Mouse (Mus musculus) liver, embryonic 15.5 days (tissue): ENCODE results near the gene Zhx3. TPM values are rescaled to one million over a fixed set of nuclear protein-coding genes. Genes with fewer than 3 reads are reported as not detected.

Experiments used
- ATAC-seq: fragments of 200-750 bp; cut with Nextera tagmentation; 2 replicates; pipeline ENCODE4 v1.8.0; 2017; ENCODE audit warnings: moderate number of reproducible peaks, mild to moderate bottlenecking, moderate library complexity; ENCODE audit not compliant: insufficient read depth
- H3K27ac ChIP-seq: fragments of 300-500 bp; sonication (generic); replicated peaks from 2 replicates; pipeline ENCODE4 v1.5.1; 2015; ENCODE audit warnings: mild to moderate bottlenecking, inconsistent platforms
- H3K27me3 ChIP-seq: fragments of 300-500 bp; sonication (generic); 2 replicates; pipeline ENCODE4 v1.6.1; 2015; ENCODE audit warnings: mild to moderate bottlenecking, inconsistent platforms
- H3K36me3 ChIP-seq: fragments of 300-500 bp; sonication (generic); replicated peaks from 2 replicates; pipeline ENCODE4 v1.6.1; 2015; ENCODE audit warnings: moderate library complexity, mild to moderate bottlenecking, inconsistent platforms
- H3K4me1 ChIP-seq: fragments of 300-500 bp; sonication (generic); replicated peaks from 2 replicates; pipeline ENCODE4 v1.6.1; 2015; ENCODE audit warnings: inconsistent platforms
- H3K4me2 ChIP-seq: fragments of 300-500 bp; sonication (generic); 2 replicates; pipeline ENCODE4 v1.6.1; 2015; ENCODE audit warnings: moderate library complexity, mild to moderate bottlenecking, inconsistent platforms
- H3K4me3 ChIP-seq: fragments of 300-500 bp; sonication (generic); replicated peaks from 2 replicates; pipeline ENCODE4 v1.5.1; 2015; ENCODE audit warnings: mild to moderate bottlenecking, inconsistent platforms
- H3K9ac ChIP-seq: fragments of 300-500 bp; sonication (generic); 2 replicates; pipeline ENCODE4 v1.6.1; 2015; ENCODE audit warnings: moderate library complexity, mild to moderate bottlenecking, inconsistent platforms
- H3K9me3 ChIP-seq: fragments of 300-500 bp; sonication (generic); replicated peaks from 2 replicates; pipeline ENCODE4 v1.6.1; 2016; ENCODE audit warnings: inconsistent platforms
- WGBS: fragments of 180-500 bp; shearing (Covaris S2); methylation state at CpG from one replicate; pipeline ENCODE4 v1.1.7; 2015; ENCODE audit warnings: mixed read lengths; ENCODE audit not compliant: insufficient replicate concordance; 5-methylcytosine and 5-hydroxymethylcytosine counted together
- polyA plus RNA-seq: library from polyadenylated mRNA; unstranded; fragments of >200 nt; fragmentation: Nextera tagmentation; extraction: Ambion mirVana; gene quantifications from 2 replicates; pipeline ENCODE4 v1.2.1, GENCODE M21; 2015

The Zhx3 gene
- polyA plus RNA-seq, 1 experiment from 2014 or later: 2.3 TPM

- H3K9ac ChIP-seq: no peak overlapping the region
- H3K36me3 ChIP-seq: no peaks in the 10 kb centered on the region
- no peak for ATAC-seq
- no peak overlapping the region for H3K4me2 ChIP-seq
- H3K4me3 ChIP-seq: no peak overlapping the region
- no peak overlapping the region for H3K27ac ChIP-seq
- no peaks in the 10 kb centered on the region for H3K4me1 ChIP-seq
- no peaks in the 10 kb centered on the region for H3K9me3 ChIP-seq
- 51% methylated on average over 18 of the region's 18 CpGs for WGBS
- peaks cover 46% of the 10 kb centered on the region for H3K27me3 ChIP-seq
Observed at GRCm38 (mm10) chr2:160908607-160909006, 35.8 kb upstream of the Zhx3 start.

- Histone ChIP-seq H3K4me2 (no peak overlapping the region), H3K4me1 (no peaks in the 10 kb centered on the region), H3K9me3 (no peaks in the 10 kb centered on the region), H3K36me3 (no peaks in the 10 kb centered on the region), H3K27ac (no peak overlapping the region), H3K9ac (no peak overlapping the region), H3K4me3 (no peak overlapping the region), H3K27me3 (peaks cover 21% of the 10 kb centered on the region)
- 51% methylated on average over 5 of the region's 5 CpGs for WGBS
- ATAC-seq: no peak
Observed at GRCm38 (mm10) chr2:160906101-160906500, 33.3 kb upstream of the Zhx3 start.

GRCm38 (mm10) chr2:160905301-160905700 is 32.5 kb upstream of the Zhx3 start:
- no peaks in the 10 kb centered on the region for H3K9me3 ChIP-seq
- no peak overlapping the region for H3K4me3 ChIP-seq
- H3K36me3 ChIP-seq: no peaks in the 10 kb centered on the region
- H3K27me3 ChIP-seq: peaks cover 13% of the 10 kb centered on the region
- H3K4me2 ChIP-seq: no peak overlapping the region
- no peak for ATAC-seq
- 78% methylated on average over 12 of the region's 12 CpGs for WGBS
- H3K9ac ChIP-seq: no peak overlapping the region
- H3K4me1 ChIP-seq: no peaks in the 10 kb centered on the region
- no peak overlapping the region for H3K27ac ChIP-seq

- H3K9me3 ChIP-seq: no peaks in the 10 kb centered on the region
- no peaks in the 10 kb centered on the region for H3K27me3 ChIP-seq
- no peak for ATAC-seq
- H3K9ac ChIP-seq: no peak overlapping the region
- no peak overlapping the region for H3K4me3 ChIP-seq
- no peak overlapping the region for H3K27ac ChIP-seq
- H3K4me2 ChIP-seq: no peak overlapping the region
- H3K4me1 ChIP-seq: no peaks in the 10 kb centered on the region
- no peaks in the 10 kb centered on the region for H3K36me3 ChIP-seq
- 42% methylated on average over 7 of the region's 7 CpGs for WGBS
Observed at GRCm38 (mm10) chr2:160901656-160902412, 29.0 kb upstream of the Zhx3 start.

- Histone ChIP-seq H3K4me2 (no peak overlapping the region), H3K4me1 (peaks cover 16% of the 10 kb centered on the region), H3K9ac (no peak overlapping the region), H3K36me3 (no peaks in the 10 kb centered on the region), H3K27me3 (no peaks in the 10 kb centered on the region), H3K27ac (no peak overlapping the region), H3K4me3 (no peak overlapping the region), H3K9me3 (no peaks in the 10 kb centered on the region)
- no peak for ATAC-seq
- WGBS: 65% methylated on average over 9 of the region's 9 CpGs
Observed at GRCm38 (mm10) chr2:160891697-160892096, 18.9 kb upstream of the Zhx3 start.

GRCm38 (mm10) chr2:160891045-160891444 is 18.2 kb upstream of the Zhx3 start:
- no peak for ATAC-seq
- 56% methylated on average over 5 of the region's 5 CpGs for WGBS
- H3K27me3 ChIP-seq: no peaks in the 10 kb centered on the region
- H3K4me2 ChIP-seq: no peak overlapping the region
- peaks cover 16% of the 10 kb centered on the region for H3K4me1 ChIP-seq
- H3K36me3 ChIP-seq: no peaks in the 10 kb centered on the region
- no peak overlapping the region for H3K9ac ChIP-seq
- no peak overlapping the region for H3K4me3 ChIP-seq
- H3K27ac ChIP-seq: no peak overlapping the region
- H3K9me3 ChIP-seq: no peaks in the 10 kb centered on the region

GRCm38 (mm10) chr2:160887859-160888258 is 15.1 kb upstream of the Zhx3 start:
- no peaks in the 10 kb centered on the region for H3K27me3 ChIP-seq
- H3K4me3 ChIP-seq: peak overlapping the region; percentile 50
- no peaks in the 10 kb centered on the region for H3K36me3 ChIP-seq
- peak overlapping the region; percentile 71 for H3K4me2 ChIP-seq
- no peak overlapping the region for H3K9ac ChIP-seq
- H3K27ac ChIP-seq: no peak overlapping the region
- ATAC-seq: peak; percentile 71
- under 1% methylated on average over 26 of the region's 26 CpGs for WGBS
- H3K9me3 ChIP-seq: no peaks in the 10 kb centered on the region
- H3K4me1 ChIP-seq: peaks cover 16% of the 10 kb centered on the region

GRCm38 (mm10) chr2:160887284-160887683 is 14.5 kb upstream of the Zhx3 start:
- peaks cover 16% of the 10 kb centered on the region for H3K4me1 ChIP-seq
- WGBS: 3% methylated on average over 11 of the region's 11 CpGs
- no peaks in the 10 kb centered on the region for H3K36me3 ChIP-seq
- no peak overlapping the region for H3K9ac ChIP-seq
- no peaks in the 10 kb centered on the region for H3K9me3 ChIP-seq
- ATAC-seq: peak; percentile 76
- no peak overlapping the region for H3K27ac ChIP-seq
- H3K27me3 ChIP-seq: no peaks in the 10 kb centered on the region
- peak overlapping the region; percentile 71 for H3K4me2 ChIP-seq
- H3K4me3 ChIP-seq: peak overlapping the region; percentile 50

GRCm38 (mm10) chr2:160886221-160886620 is 13.4 kb upstream of the Zhx3 start:
- Histone ChIP-seq H3K4me3 (no peak overlapping the region), H3K27ac (no peak overlapping the region), H3K4me1 (peaks cover 16% of the 10 kb centered on the region), H3K4me2 (no peak overlapping the region), H3K9ac (no peak overlapping the region), H3K36me3 (no peaks in the 10 kb centered on the region), H3K9me3 (no peaks in the 10 kb centered on the region), H3K27me3 (no peaks in the 10 kb centered on the region)
- whole genome bisulfite sequencing: 57% methylated on average over 3 of the region's 3 CpGs
- ATAC-seq: no peak

- no peak overlapping the region for H3K27ac ChIP-seq
- no peak overlapping the region for H3K4me2 ChIP-seq
- 24% methylated on average over 2 of the region's 2 CpGs for WGBS
- no peaks in the 10 kb centered on the region for H3K9me3 ChIP-seq
- ATAC-seq: no peak
- peaks cover 16% of the 10 kb centered on the region for H3K4me1 ChIP-seq
- no peak overlapping the region for H3K9ac ChIP-seq
- H3K27me3 ChIP-seq: no peaks in the 10 kb centered on the region
- no peaks in the 10 kb centered on the region for H3K36me3 ChIP-seq
- H3K4me3 ChIP-seq: no peak overlapping the region
Observed at GRCm38 (mm10) chr2:160884830-160885229, 12.0 kb upstream of the Zhx3 start.

GRCm38 (mm10) chr2:160883912-160884311 is 11.1 kb upstream of the Zhx3 start:
- Histone ChIP-seq H3K9ac (no peak overlapping the region), H3K4me3 (no peak overlapping the region), H3K4me1 (peaks cover 16% of the 10 kb centered on the region), H3K27me3 (no peaks in the 10 kb centered on the region), H3K4me2 (no peak overlapping the region), H3K9me3 (no peaks in the 10 kb centered on the region), H3K27ac (no peak overlapping the region), H3K36me3 (no peaks in the 10 kb centered on the region)
- WGBS: 67% methylated on average over 4 of the region's 4 CpGs
- ATAC-seq: no peak

GRCm38 (mm10) chr2:160882436-160882835 is 9.6 kb upstream of the Zhx3 start:
- Histone ChIP-seq H3K27me3 (no peaks in the 10 kb centered on the region), H3K9ac (no peak overlapping the region), H3K4me1 (peaks cover 5% of the 10 kb centered on the region; the same call in 1 of the 2 replicates), H3K27ac (no peak overlapping the region), H3K36me3 (no peaks in the 10 kb centered on the region), H3K4me2 (no peak overlapping the region), H3K4me3 (no peak overlapping the region), H3K9me3 (no peaks in the 10 kb centered on the region)
- 61% methylated on average over 5 of the region's 5 CpGs for WGBS
- ATAC-seq: no peak
